Mouse (Mus musculus) liver, embryonic 18 days (tissue): ENCODE measurements around the gene Rps5. TPM values are rescaled to one million over a fixed set of nuclear protein-coding genes. Genes with fewer than 3 reads are reported as not detected.

Source experiments
- polyA plus RNA-seq: library from polyadenylated mRNA; depleted of rRNA; stranded (reverse); fragments of >200 nt; gene quantifications from 2 replicates; pipeline ENCODE4 v1.2.3, GENCODE M21; 2012; rRNA removed

Rps5 gene
- 1,527 and 1,533 TPM in 2 replicates for polyA plus RNA-seq

DNA sequence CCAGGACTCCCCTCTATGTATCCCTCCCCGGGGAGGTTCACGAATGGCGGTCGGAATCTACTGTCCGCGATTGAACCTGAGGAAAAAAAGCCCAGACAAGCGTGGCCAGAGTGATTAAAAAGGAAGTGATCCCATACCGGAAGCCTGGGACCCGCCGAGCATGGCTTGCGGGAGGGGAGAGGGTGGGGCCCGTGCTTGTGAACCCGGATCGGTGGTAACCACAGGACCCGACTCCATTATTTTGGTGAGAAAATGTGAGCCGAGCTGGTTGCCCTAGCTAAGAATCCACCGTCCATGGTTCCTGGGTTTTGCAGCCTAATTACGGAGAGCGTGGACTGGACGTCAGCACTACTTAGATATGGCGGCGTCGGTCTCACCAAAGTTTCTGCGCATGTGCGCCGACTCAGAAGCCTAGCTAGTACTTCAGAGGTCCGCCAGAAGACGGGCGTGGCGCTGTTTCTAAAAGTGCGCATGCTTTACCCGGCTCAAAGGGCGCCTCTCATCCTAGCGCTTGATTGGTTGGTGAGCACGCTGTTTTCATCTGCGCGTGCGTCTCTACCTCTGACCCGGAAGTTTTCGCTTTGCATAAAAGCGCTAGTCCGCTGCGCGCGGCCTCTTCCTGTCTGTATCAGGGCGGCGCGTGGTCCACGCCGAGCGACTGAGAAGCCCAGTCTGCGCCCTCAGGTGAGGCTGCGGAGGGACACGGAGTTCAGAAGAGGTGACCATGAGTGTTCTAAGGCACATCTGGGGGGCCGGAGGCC lies at the start of gene Rps5:
Gene Rps5 (plus strand): TSS at position 586 of the 761 bp plus-strand sequence.

GRCm38 (mm10) chr7:12880911-12881660 lies 41.0 kb upstream of the Rps5 start, which contains the start of gene Zfp128:
TSS of gene Zfp128 (plus strand) at chr7:12881177.

GRCm38 (mm10) chr7:12897655-12898410 lies 24.3 kb upstream of the Rps5 start, which contains the start of gene Zscan22:
TSS of gene Zscan22 (plus strand) at chr7:12897815.

GRCm38 (mm10) chr7:12927191-12927680 lies 5.1 kb downstream of the Rps5 start, which contains the start of gene Rnf225:
TSS of gene Rnf225 (plus strand) at chr7:12927416.

DNA sequence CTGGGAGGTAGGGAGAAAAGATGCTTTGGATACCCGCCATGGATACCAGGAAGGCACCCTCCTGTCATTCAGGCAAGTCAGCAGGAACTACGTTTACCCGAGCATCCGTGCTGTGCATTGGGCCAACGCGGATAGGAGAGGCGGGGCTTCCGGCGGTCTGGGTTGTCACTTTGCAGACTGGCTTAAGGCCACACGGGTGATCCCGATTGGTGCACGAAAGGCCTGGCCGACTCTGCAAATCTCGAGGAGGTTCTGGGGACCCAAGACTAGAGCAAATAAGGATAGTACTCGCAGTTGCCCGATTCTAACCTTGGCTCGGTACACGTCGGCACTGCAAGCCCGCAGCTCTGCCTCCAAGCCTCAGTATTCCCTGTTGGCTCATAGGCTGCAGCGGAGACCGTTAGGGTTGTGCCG lies 43.6 kb downstream of the Rps5 start, which contains the start of gene Zfp324:
Gene Zfp324 (plus strand): TSS at position 161 of the 414 bp plus-strand sequence.

Other genes starting within 250 kb of the Rps5 start
- gene Vmn2r55, start 237.3 kb upstream of the Rps5 start, polyA plus RNA-seq, result not detected in 2 replicates
- not detected in 2 replicates for gene Vmn2r56, start 187.3 kb upstream of the Rps5 start, polyA plus RNA-seq
- gene Zscan18, start 118.7 kb upstream of the Rps5 start, polyA plus RNA-seq, result 0.25 and 0.29 TPM in 2 replicates
- 2.2 and 2.4 TPM in 2 replicates for gene Zfp329, start 103.4 kb upstream of the Rps5 start, polyA plus RNA-seq
- 5.1 and 5.6 TPM in 2 replicates for gene Zfp110, start 87.5 kb upstream of the Rps5 start, polyA plus RNA-seq
- 0.75 and 0.82 TPM in 2 replicates for gene Zfp128, start 41.1 kb upstream of the Rps5 start, polyA plus RNA-seq
- 3.4 and 3.5 TPM in 2 replicates for gene Zscan22, start 24.5 kb upstream of the Rps5 start, polyA plus RNA-seq
- gene Rnf225, start 5.1 kb downstream of the Rps5 start, polyA plus RNA-seq, result 0.13 and 0.22 TPM in 2 replicates
- 1.7 and 1.8 TPM in 2 replicates for gene Zfp324, start 43.5 kb downstream of the Rps5 start, polyA plus RNA-seq
- 1.9 and 2.1 TPM in 2 replicates for gene Zfp446, start 55.6 kb downstream of the Rps5 start, polyA plus RNA-seq
- gene Slc27a5, start 75.9 kb downstream of the Rps5 start, polyA plus RNA-seq, result 37.4 and 60.2 TPM in 2 replicates
- gene Trim28, start 76.8 kb downstream of the Rps5 start, polyA plus RNA-seq, result 85.9 and 90.4 TPM in 2 replicates
- 5.4 and 5.7 TPM in 2 replicates for gene Zbtb45, start 87.7 kb downstream of the Rps5 start, polyA plus RNA-seq
- 99.3 and 101 TPM in 2 replicates for gene Chmp2a, start 112.5 kb downstream of the Rps5 start, polyA plus RNA-seq
- gene Ube2m, start 116.0 kb downstream of the Rps5 start, polyA plus RNA-seq, result 86.0 and 91.7 TPM in 2 replicates
- 0.53 and 0.59 TPM in 2 replicates for gene Mzf1, start 132.5 kb downstream of the Rps5 start, polyA plus RNA-seq
- not detected in 2 replicates for gene Vmn1r85, start 172.9 kb downstream of the Rps5 start, polyA plus RNA-seq
- not detected in 2 replicates for gene Vmn1r86, start 197.6 kb downstream of the Rps5 start, polyA plus RNA-seq
- gene Vmn1r87, start 217.9 kb downstream of the Rps5 start, polyA plus RNA-seq, result not detected in 2 replicates
- gene Vmn1r88, start 237.3 kb downstream of the Rps5 start, polyA plus RNA-seq, result not detected in 2 replicates